Mouse (Mus musculus) stomach, embryonic 15.5 days (tissue): ENCODE results near the gene Cachd1. TPM values are rescaled to one million over a fixed set of nuclear protein-coding genes. Genes with fewer than 3 reads are reported as not detected.

Experiments used
- ATAC-seq: fragments of 200-750 bp; cut with Nextera tagmentation; 2 replicates; pipeline ENCODE4 v1.8.0; 2017; ENCODE audit warnings: low read depth, moderate number of reproducible peaks, moderate TSS enrichment; ENCODE audit not compliant: insufficient read depth, low FRiP score
- H3K27ac ChIP-seq: fragments of 300-500 bp; sonication (generic); 2 replicates; pipeline ENCODE4 v1.5.1; 2015; ENCODE audit warnings: mild to moderate bottlenecking, inconsistent platforms
- H3K27me3 ChIP-seq: fragments of 300-500 bp; sonication (generic); replicated peaks from 2 replicates; pipeline ENCODE4 v1.6.1; 2015; ENCODE audit warnings: inconsistent platforms
- H3K36me3 ChIP-seq: fragments of 300-500 bp; sonication (generic); 2 replicates; pipeline ENCODE4 v1.6.1; 2015; ENCODE audit warnings: inconsistent platforms
- H3K4me1 ChIP-seq: fragments of 300-500 bp; sonication (generic); 2 replicates; pipeline ENCODE4 v1.6.1; 2015; ENCODE audit warnings: inconsistent platforms
- H3K4me2 ChIP-seq: fragments of 300-500 bp; sonication (generic); 2 replicates; pipeline ENCODE4 v1.6.1; 2015; ENCODE audit warnings: mild to moderate bottlenecking, inconsistent platforms
- H3K4me3 ChIP-seq: fragments of 300-500 bp; sonication (generic); replicated peaks from 2 replicates; pipeline ENCODE4 v1.5.1; 2015; ENCODE audit warnings: inconsistent platforms
- H3K9ac ChIP-seq: fragments of 300-500 bp; sonication (generic); 2 replicates; pipeline ENCODE4 v1.6.1; 2015; ENCODE audit warnings: inconsistent platforms
- H3K9me3 ChIP-seq: fragments of 300-500 bp; sonication (generic); 2 replicates; pipeline ENCODE4 v1.6.1; 2016; ENCODE audit warnings: inconsistent platforms
- WGBS: fragments of 180-500 bp; shearing (Covaris S2); methylation state at CpG from one replicate; pipeline ENCODE4 v1.1.7; 2015; 5-methylcytosine and 5-hydroxymethylcytosine counted together
- polyA plus RNA-seq: library from polyadenylated mRNA; unstranded; fragments of >200 nt; fragmentation: Nextera tagmentation; extraction: Ambion mirVana; gene quantifications from 2 replicates; pipeline ENCODE4 v1.2.1, GENCODE M21; 2015

Cachd1 gene
- polyA plus RNA-seq, 1 experiment from 2014 or later: 13.0 TPM

DNA sequence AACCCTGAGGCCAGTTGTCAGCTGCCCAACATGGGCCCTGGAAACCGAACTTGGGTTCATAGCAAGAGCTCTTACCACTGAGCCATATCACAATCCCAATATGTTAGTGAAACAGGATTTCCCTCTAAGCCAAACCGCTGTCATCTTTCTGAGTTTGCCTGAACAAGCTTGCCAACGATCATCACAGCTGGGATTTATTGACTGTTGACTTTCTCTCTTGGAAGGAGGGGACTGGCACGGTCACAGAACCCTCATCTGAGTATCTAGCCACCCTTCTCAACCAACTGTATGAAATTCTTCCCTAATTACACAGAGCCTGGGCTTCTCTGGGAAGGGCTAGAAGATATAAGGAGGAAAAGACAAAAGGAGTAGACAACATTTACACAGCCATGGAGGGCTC, 270.1 kb downstream of the Cachd1 start:
- H3K9ac ChIP-seq: no peak overlapping the region
- no peaks in the 10 kb centered on the region for H3K4me1 ChIP-seq
- no peak for ATAC-seq
- 59% methylated on average over 4 of the region's 4 CpGs for WGBS
- no peak overlapping the region for H3K27ac ChIP-seq
- no peaks in the 10 kb centered on the region for H3K9me3 ChIP-seq
- H3K27me3 ChIP-seq: no peaks in the 10 kb centered on the region
- H3K4me3 ChIP-seq: no peak overlapping the region
- H3K36me3 ChIP-seq: no peaks in the 10 kb centered on the region
- no peak overlapping the region for H3K4me2 ChIP-seq

GRCm38 (mm10) chr4:101062146-101062545, 285.7 kb downstream of the Cachd1 start:
- no peaks in the 10 kb centered on the region for H3K36me3 ChIP-seq
- no peaks in the 10 kb centered on the region for H3K27me3 ChIP-seq
- H3K4me2 ChIP-seq: no peak overlapping the region
- H3K9ac ChIP-seq: no peak overlapping the region
- no peaks in the 10 kb centered on the region for H3K4me1 ChIP-seq
- no peaks in the 10 kb centered on the region for H3K9me3 ChIP-seq
- H3K4me3 ChIP-seq: no peak overlapping the region
- H3K27ac ChIP-seq: no peak overlapping the region
- 55% methylated on average over 2 of the region's 2 CpGs for WGBS
- ATAC-seq: no peak; the same call in 1 of the 2 replicates

DNA sequence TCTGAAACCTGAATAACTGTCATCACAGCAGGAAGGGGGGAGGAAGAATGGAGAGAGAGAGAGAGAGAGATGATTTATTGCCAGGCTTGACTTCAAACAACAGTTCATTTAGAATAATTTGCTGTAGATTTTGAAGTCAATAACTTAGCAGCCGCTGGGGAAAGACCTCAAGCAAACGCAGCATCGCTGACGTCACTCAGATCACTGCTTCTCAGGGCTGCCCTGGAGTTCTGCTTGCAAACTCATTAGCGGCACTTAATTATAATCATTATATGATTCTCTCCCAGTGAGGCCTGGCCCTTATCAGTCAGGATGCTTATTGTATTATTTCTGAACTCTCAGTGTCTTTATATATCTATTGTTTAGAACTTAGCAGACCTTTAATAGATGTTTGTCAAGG, 289.9 kb downstream of the Cachd1 start:
- 45% methylated on average over 5 of the region's 5 CpGs for WGBS
- Histone ChIP-seq H3K9ac (no peak overlapping the region), H3K4me1 (no peaks in the 10 kb centered on the region; the same call in 1 of the 2 replicates), H3K4me2 (no peak overlapping the region), H3K4me3 (no peak overlapping the region), H3K9me3 (no peaks in the 10 kb centered on the region), H3K27ac (no peak overlapping the region), H3K36me3 (no peaks in the 10 kb centered on the region), H3K27me3 (no peaks in the 10 kb centered on the region)
- no peak for ATAC-seq

DNA sequence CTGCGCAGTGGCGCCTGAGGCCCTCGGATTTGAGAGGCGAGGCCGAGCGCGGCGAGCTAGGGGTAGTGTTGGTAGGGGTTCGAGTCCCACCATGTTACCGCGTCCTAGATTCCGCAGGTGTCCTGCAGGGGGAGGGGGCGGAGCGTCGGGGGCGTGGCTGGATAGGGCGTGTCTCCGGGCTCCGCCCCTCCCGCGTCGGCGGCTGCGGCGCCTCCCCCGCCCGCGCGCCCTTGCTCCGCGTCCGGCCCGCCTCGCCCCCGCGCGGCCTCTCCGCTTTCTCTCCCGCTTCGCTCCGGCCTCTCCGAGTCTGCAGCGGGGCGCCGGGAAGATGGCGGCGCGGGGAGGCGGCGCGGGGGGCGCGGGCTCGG, 292.3 kb downstream of the Cachd1 start, which contains the start of gene Raver2:
Gene Raver2, plus strand, starts transcription at position 198 of the 368 bp plus-strand sequence.
- H3K9ac ChIP-seq: peak within 1 kb of the TSS; percentile 77
- ATAC-seq: peak; percentile 78
- H3K27me3 ChIP-seq: no peaks in the 10 kb centered on the region
- peak within 1 kb of the TSS; percentile 72 for H3K27ac ChIP-seq
- WGBS: 2% methylated on average over 54 of the region's 54 CpGs
- H3K4me1 ChIP-seq: no peaks in the 10 kb centered on the region; the same call in 1 of the 2 replicates
- H3K4me3 ChIP-seq: peak within 1 kb of the TSS; percentile 76
- H3K4me2 ChIP-seq: peak within 1 kb of the TSS; percentile 92
- H3K36me3 ChIP-seq: no peaks in the 10 kb centered on the region
- no peaks in the 10 kb centered on the region for H3K9me3 ChIP-seq

GRCm38 (mm10) chr4:101069154-101069971, 292.9 kb downstream of the Cachd1 start:
- no peaks in the 10 kb centered on the region for H3K27me3 ChIP-seq
- H3K4me2 ChIP-seq: peak overlapping the region; percentile 92
- ATAC-seq: peak; percentile 64
- H3K36me3 ChIP-seq: no peaks in the 10 kb centered on the region
- WGBS: 1% methylated on average over 55 of the region's 55 CpGs
- peak overlapping the region; percentile 72 for H3K27ac ChIP-seq
- H3K4me1 ChIP-seq: no peaks in the 10 kb centered on the region; the same call in 1 of the 2 replicates
- peak overlapping the region; percentile 76 for H3K4me3 ChIP-seq
- no peaks in the 10 kb centered on the region for H3K9me3 ChIP-seq
- peak overlapping the region; percentile 77 for H3K9ac ChIP-seq

DNA sequence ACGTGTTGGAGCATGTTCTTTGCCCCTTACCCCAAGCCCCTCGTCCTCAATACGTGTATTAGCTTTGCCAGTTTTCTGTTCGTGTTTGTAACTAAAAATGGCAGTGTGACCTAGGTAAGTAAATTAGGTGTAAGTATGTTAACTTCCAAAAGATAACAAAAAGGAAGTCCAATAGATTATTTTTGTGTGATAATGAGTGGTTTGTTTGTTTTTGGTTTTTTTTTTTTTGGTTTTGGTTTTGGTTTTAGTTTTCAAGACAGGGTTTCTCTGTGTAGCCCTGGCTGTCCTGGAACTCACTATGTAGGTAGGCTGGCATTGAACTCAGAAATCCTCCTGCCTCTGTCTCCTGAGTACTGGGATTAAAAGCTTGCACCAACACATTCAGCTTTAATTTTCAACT, 295.1 kb downstream of the Cachd1 start:
- WGBS: 58% methylated on average over 4 of the region's 4 CpGs
- Histone ChIP-seq H3K4me1 (no peaks in the 10 kb centered on the region; the same call in 1 of the 2 replicates), H3K36me3 (no peaks in the 10 kb centered on the region), H3K4me3 (no peak overlapping the region), H3K4me2 (no peak overlapping the region), H3K27ac (no peak overlapping the region), H3K27me3 (no peaks in the 10 kb centered on the region), H3K9me3 (no peaks in the 10 kb centered on the region), H3K9ac (no peak overlapping the region)
- ATAC-seq: no peak

- Histone ChIP-seq H3K4me2 (no peak overlapping the region), H3K4me1 (peaks cover 2% of the 10 kb centered on the region; the same call in 1 of the 2 replicates), H3K27me3 (no peaks in the 10 kb centered on the region), H3K9me3 (no peaks in the 10 kb centered on the region), H3K27ac (no peak overlapping the region), H3K9ac (no peak overlapping the region), H3K4me3 (no peak overlapping the region), H3K36me3 (no peaks in the 10 kb centered on the region)
- ATAC-seq: peak; percentile 47; the same call in 1 of the 2 replicates
- WGBS: 28% methylated on average over 3 of the region's 3 CpGs
Measured at GRCm38 (mm10) chr4:101076425-101076824, 299.9 kb downstream of the Cachd1 start.

Other genes starting within 250 kb of the Cachd1 start
- gene Gm10577, start 244.0 kb downstream of the Cachd1 start, polyA plus RNA-seq: not detected in 2 replicates